Mouse (Mus musculus) urinary bladder, adult 18-20 months (tissue): ENCODE measurements around the gene Serinc5.

ENCODE experiments used
- DNase-seq, 2 experiments: peaks; one replicate each; pipeline ENCODE4 v3.0.0; 2022; ENCODE audit warnings: low spot score in 2 of 2, mixed read lengths in 2 of 2

The Serinc5 gene

DNA sequence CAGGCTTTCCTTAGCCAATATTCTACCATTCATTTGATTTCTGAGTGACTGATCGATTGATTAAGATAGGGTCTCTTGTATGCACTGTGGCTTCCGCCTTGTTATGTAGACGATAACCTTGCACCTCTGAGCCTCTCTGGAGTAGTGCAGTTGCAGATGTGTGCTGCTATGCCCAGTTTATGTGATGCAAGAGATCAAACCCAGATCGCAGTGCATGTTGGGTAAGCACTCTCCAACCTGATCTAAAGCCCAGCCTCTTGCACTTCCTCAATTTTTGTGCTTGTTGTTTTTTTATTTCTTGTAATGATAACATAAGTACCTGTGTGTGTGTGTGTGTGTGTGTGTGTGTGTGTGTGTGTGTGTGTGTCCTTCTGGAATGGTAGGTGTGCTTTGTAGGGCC lies 132.0 kb downstream of the Serinc5 start:
- no peak for DNase-seq

DNA sequence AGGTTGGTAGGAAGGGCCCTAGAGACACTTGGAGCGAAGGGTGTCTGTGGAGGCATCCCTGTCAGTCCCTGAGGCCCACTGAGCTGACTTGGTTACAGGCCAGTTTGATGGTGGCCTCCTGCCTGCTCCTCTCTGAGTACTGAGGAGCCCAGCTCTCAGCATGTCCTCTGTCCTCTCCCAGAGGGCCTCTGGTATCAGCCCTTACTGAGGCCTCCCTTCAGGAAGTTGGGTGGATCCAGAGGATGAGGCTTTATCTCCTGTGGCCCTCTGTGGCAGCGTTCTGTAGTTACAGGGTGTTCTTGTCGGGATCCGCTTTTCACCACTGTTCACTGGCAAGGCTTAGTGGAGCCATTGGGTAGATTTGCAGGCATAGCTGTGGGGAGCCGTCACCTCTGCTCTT lies 132.4 kb downstream of the Serinc5 start:
- no peak for DNase-seq

DNA sequence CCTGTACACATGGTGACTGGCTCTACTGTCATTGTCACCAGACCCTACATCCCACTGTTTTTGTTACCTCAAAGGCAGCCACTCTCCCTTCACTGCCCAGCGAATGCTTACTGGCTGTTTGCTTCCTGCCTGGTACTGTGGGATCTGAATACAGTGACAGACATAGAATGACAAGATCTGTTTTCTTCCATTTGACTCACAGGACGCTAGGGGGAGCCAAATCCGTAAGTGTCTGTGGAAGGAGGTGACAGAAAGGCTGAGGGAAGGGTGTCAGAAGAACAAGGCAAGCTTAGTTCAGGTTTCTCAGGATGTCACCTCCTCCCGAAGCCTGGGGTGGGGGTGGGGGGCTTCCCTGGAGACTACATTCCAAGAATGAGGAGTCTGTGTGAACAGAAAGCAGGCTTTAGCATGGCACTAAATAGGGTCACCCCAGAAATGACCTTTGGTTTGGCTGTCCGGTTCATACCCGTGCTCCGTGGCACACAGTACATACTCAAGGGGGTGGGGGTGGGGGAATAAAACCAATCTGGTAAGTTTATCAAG lies 140.2 kb downstream of the Serinc5 start:
- DNase-seq: peak in 1 of 2 experiments; percentile 33

DNA sequence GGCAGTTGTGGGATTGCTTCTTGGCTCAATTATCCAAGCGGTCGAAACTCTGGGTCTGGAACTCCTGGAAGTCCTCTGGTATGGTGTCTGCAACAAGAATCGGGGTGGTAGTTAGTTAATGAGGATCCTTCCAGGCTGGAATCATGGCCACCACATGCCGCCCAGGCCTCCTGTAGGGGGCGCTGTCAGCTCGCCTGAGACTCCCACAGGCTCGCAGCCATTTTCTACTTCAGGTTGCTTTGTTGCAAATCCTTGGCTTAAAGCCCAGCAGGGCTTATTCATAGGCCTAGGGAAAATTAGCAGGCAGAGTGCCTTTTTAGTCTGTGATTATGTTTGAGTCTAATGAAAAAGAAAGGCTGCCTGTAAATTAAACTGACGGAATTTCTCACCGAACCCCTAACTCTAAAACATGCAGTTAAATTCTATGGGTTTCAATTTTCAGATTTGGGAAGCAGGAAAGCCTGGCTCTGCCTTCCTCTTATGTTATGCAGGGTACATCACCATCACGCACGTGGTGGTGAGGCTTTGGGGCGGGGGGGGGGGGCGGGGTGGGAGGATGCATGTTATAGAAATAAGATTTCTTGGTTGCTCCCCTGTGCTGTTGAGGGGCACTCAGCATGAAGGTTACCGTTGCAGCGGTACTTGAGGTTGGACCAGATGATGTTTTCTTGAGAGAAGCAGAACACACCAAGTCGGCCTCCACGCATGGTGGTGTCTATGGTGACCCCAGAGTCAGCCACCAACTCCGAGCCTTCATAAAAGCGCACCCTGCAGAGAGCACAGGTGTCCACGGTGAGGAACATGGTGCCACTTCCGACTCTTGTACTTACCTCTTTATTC lies 141.1 kb downstream of the Serinc5 start:
- peak; percentile 37 to 62 for DNase-seq

GRCm38 (mm10) chr13:92753676-92754075 lies 142.8 kb downstream of the Serinc5 start:
- DNase-seq: no peak

GRCm38 (mm10) chr13:92755036-92755435 lies 144.1 kb downstream of the Serinc5 start:
- DNase-seq: no peak

DNA sequence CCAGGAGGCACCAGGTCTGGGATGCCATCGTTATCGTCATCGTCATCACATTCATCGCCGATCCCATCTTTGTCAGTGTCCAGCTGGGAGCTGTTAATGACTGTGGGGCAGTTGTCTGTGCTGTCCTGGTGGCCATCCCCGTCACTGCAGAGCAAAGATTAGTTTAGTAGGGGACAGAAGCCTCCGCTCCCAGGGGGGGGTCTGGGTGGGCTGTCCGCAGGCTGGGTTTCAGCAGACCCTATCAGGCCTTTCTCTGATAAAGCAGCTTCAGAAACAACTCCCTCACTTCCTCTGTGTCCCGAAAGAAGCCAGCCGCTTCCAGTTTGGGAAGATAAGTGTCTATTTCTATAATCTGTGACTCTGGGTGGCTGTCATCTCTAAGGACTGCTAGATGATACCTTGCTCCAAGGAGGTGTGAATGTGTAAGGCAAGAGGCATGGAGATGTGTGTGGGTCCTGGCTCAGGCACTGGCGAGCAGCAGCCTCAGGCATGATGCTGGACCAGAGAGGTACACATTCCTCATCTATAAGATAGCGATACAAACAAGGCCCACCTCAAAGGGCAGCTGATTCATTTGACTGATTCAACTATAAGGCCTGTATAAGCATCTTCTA lies 147.2 kb downstream of the Serinc5 start:
- DNase-seq: no peak

DNA sequence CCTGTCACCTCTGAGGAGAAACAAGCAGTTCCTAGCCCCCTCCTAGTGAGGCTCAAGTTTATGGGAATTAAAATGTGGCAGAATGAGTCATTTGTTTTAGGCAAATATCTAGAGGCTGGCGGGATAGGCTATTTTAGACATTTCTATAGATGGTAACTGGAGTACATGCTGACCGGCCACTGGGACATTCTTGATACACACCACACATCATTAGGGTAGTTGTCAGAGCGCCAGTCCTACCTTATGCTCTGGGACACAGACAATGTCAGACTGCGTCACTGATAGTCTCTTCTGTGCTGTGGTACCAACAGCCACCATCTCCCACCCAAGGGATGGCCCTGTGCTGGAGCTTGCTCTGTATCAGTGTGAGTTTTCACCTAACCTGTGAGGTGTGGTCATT lies 148.2 kb downstream of the Serinc5 start:
- no peak for DNase-seq

GRCm38 (mm10) chr13:92760519-92760918 lies 149.6 kb downstream of the Serinc5 start:
- DNase-seq: no peak
